Mouse (Mus musculus): ENCODE measurements around the gene Ankle1.

GRCm38 (mm10) chr8:71408231-71408630 lies 2.4 kb downstream of the Ankle1 start:
- TF ChIP-seq CTCF (IDR thresholded peaks at IDR 0.05; ENCODE audit: extremely low read depth, insufficient read length, insufficient replicate concordance, low read depth, low read length) (no peak), POLR2A (IDR thresholded peaks at IDR 0.05; ENCODE audit: low read depth, low read length) (no peak)
